Comparison of ENCODE assay signal across 10 mouse cellular contexts in genomic region chr13:93897943-93898826, GRCm38 (mm10).
DNase-seq lines count a peak whose midpoint lies in the region; ATAC-seq and TF ChIP-seq lines count a peak whose summit lies in the region.
"Had no signal": no experiment of that assay in that cellular context is flagged by ENCODE, and none has a peak within 500 bp of the region (broad histone marks: within the 10 kb centered on the region; RNA-seq: fewer than 3 reads in every experiment).

No protein-coding gene starts in this region.

- H3K4me1 ChIP-seq in kidney, embryonic 14.5 days (ENCODE audit: control insufficient read depth, insufficient read depth, low read length), result peaks cover 6% of the 10 kb centered on the region; the same call in 1 of the 2 replicates
- no peaks in the 10 kb centered on the region; the same call in 1 of the 2 replicates for H3K4me1 ChIP-seq in kidney, embryonic 16.5 days (ENCODE audit: insufficient read depth, low read length)
- no peaks in the 10 kb centered on the region for H3K4me1 ChIP-seq in forebrain, postnatal 0 days (ENCODE audit: insufficient read depth)
- H3K4me1 ChIP-seq: neural tube, embryonic 13.5 days had no signal

- H3K4me3 ChIP-seq in kidney, embryonic 14.5 days (ENCODE audit: low read length), result no peak overlapping the region
- H3K4me3 ChIP-seq in kidney, embryonic 16.5 days (ENCODE audit: low read length), result no peak overlapping the region
- H3K4me3 ChIP-seq in forebrain, postnatal 0 days (ENCODE audit: low read depth, low read length), result no peak overlapping the region
- H3K4me3 ChIP-seq: neural tube, embryonic 13.5 days had no signal

- no peak overlapping the region for H3K9ac ChIP-seq in kidney, embryonic 14.5 days (ENCODE audit: low read depth, low read length)
- no peak overlapping the region for H3K9ac ChIP-seq in kidney, embryonic 16.5 days (replicated peaks; ENCODE audit: low read length)
- H3K9ac ChIP-seq in forebrain, postnatal 0 days, result no peak overlapping the region
- H3K9ac ChIP-seq: neural tube, embryonic 13.5 days had no signal

- no peak for TF ChIP-seq CTCF in forebrain, postnatal 0 days (IDR thresholded peaks at IDR 0.05; ENCODE audit: low read depth)

- no peak for ATAC-seq in kidney, embryonic 14.5 days (ENCODE audit: low FRiP score, low TSS enrichment)
- no peak for ATAC-seq in kidney, embryonic 16.5 days (ENCODE audit: low FRiP score, low TSS enrichment)
- peak; percentile 57 for ATAC-seq in megakaryocyte progenitor cell, adult 5-6 weeks (replicated peaks; ENCODE audit: poor library complexity)
- no peak for ATAC-seq in forebrain, postnatal 0 days
- ATAC-seq: forebrain, embryonic 16.5 days had no signal

- no peaks in the 10 kb centered on the region for H3K36me3 ChIP-seq in kidney, embryonic 14.5 days (ENCODE audit: control insufficient read depth, insufficient read depth, low read length)
- H3K36me3 ChIP-seq in kidney, embryonic 16.5 days (ENCODE audit: insufficient read depth, low read length), result no peaks in the 10 kb centered on the region
- H3K36me3 ChIP-seq in forebrain, postnatal 0 days (ENCODE audit: insufficient read depth), result no peaks in the 10 kb centered on the region
- H3K36me3 ChIP-seq: neural tube, embryonic 13.5 days had no signal

- no peaks in the 10 kb centered on the region for H3K27me3 ChIP-seq in kidney, embryonic 14.5 days (ENCODE audit: control insufficient read depth, insufficient read depth, low read length)
- no peaks in the 10 kb centered on the region for H3K27me3 ChIP-seq in kidney, embryonic 16.5 days (ENCODE audit: insufficient read depth, low read length)
- H3K27me3 ChIP-seq in forebrain, postnatal 0 days (ENCODE audit: insufficient read depth, low read length), result no peaks in the 10 kb centered on the region
- H3K27me3 ChIP-seq: neural tube, embryonic 13.5 days had no signal

- H3K9me3 ChIP-seq in kidney, embryonic 14.5 days (ENCODE audit: control insufficient read depth, low read length), result no peaks in the 10 kb centered on the region
- no peaks in the 10 kb centered on the region for H3K9me3 ChIP-seq in kidney, embryonic 16.5 days (ENCODE audit: low read length)
- no peaks in the 10 kb centered on the region for H3K9me3 ChIP-seq in forebrain, postnatal 0 days (ENCODE audit: low read length)
- H3K9me3 ChIP-seq: neural tube, embryonic 13.5 days had no signal

- DNase-seq in brain, adult 2 months (ENCODE audit: low read depth, low spot score), result peak; percentile 57
- DNase-seq in fibroblast of lung, adult 2 months (ENCODE audit: low read depth), result peak; percentile 50
- DNase-seq in forebrain, postnatal 0 days, result no peak
- DNase-seq in layer of hippocampus, adult 18-20 months (ENCODE audit: low spot score in 2 of 2), result no peak
- no peak for DNase-seq in cerebellum, adult 8-10 months

- H3K4me2 ChIP-seq in kidney, embryonic 14.5 days (replicated peaks; ENCODE audit: low read depth, low read length), result no peak overlapping the region
- no peak overlapping the region; the same call in 1 of the 2 replicates for H3K4me2 ChIP-seq in kidney, embryonic 16.5 days (replicated peaks; ENCODE audit: low read depth, low read length)
- no peak overlapping the region for H3K4me2 ChIP-seq in forebrain, postnatal 0 days (ENCODE audit: low read depth)
- H3K4me2 ChIP-seq: neural tube, embryonic 13.5 days had no signal

- peak overlapping the region; percentile 43; the same call in 1 of the 2 replicates for H3K27ac ChIP-seq in kidney, embryonic 14.5 days (ENCODE audit: low read depth, low read length)
- no peak overlapping the region for H3K27ac ChIP-seq in kidney, embryonic 16.5 days (ENCODE audit: low read length)
- no peak overlapping the region for H3K27ac ChIP-seq in forebrain, postnatal 0 days (ENCODE audit: low read depth, low read length)
- H3K27ac ChIP-seq: neural tube, embryonic 13.5 days had no signal

- WGBS in kidney, embryonic 14.5 days, result 56% methylated on average over 13 of the region's 13 CpGs
- 53% methylated on average over 13 of the region's 13 CpGs for WGBS in kidney, embryonic 16.5 days
- 70% methylated on average over 13 of the region's 13 CpGs for WGBS in forebrain, postnatal 0 days

Comparison
In these comparisons a context has a peak if more than half of its experiments do, and no peak if none do; other contexts are left out.
1. DNase-seq: peak in brain, adult 2 months (single experiment) and fibroblast of lung, adult 2 months (single experiment); none in forebrain, postnatal 0 days (single experiment), layer of hippocampus, adult 18-20 months (0 of 2) and cerebellum, adult 8-10 months (single experiment).